Mouse (Mus musculus) forebrain, embryonic 13.5 days (tissue): ENCODE results near the gene Pigq. TPM values are rescaled to one million over a fixed set of nuclear protein-coding genes. Genes with fewer than 3 reads are reported as not detected.
A peak's percentile ranks its signal among the peaks of the same experiment; 100 is the strongest.

ENCODE experiments used
- ATAC-seq: fragments of 200-750 bp; cut with Nextera tagmentation; 2 replicates; pipeline ENCODE4 v1.8.0; 2017
- H3K27ac ChIP-seq: fragments of 300-500 bp; sonication (generic); 2 replicates; pipeline ENCODE4 v1.5.1; 2015; ENCODE audit warnings: inconsistent platforms, mild to moderate bottlenecking, moderate library complexity
- H3K27me3 ChIP-seq: fragments of 300-500 bp; sonication (generic); 2 replicates; pipeline ENCODE4 v1.6.1; 2015; ENCODE audit warnings: mild to moderate bottlenecking, inconsistent platforms
- H3K36me3 ChIP-seq: fragments of 300-500 bp; sonication (generic); 2 replicates; pipeline ENCODE4 v1.6.1; 2015; ENCODE audit warnings: mild to moderate bottlenecking, inconsistent platforms; ENCODE audit not compliant: poor library complexity, severe bottlenecking
- H3K4me1 ChIP-seq: fragments of 300-500 bp; sonication (generic); 2 replicates; pipeline ENCODE4 v1.6.1; 2015; ENCODE audit warnings: inconsistent platforms
- H3K4me2 ChIP-seq: fragments of 300-500 bp; sonication (generic); 2 replicates; pipeline ENCODE4 v1.6.1; 2015; ENCODE audit warnings: inconsistent platforms, mild to moderate bottlenecking, moderate library complexity
- H3K4me3 ChIP-seq: fragments of 300-500 bp; sonication (generic); 2 replicates; pipeline ENCODE4 v1.5.1; 2015; ENCODE audit warnings: mild to moderate bottlenecking, inconsistent platforms
- H3K9ac ChIP-seq: fragments of 300-500 bp; sonication (generic); 2 replicates; pipeline ENCODE4 v1.6.1; 2015; ENCODE audit warnings: mild to moderate bottlenecking, inconsistent platforms
- H3K9me3 ChIP-seq: fragments of 300-500 bp; sonication (generic); replicated peaks from 2 replicates; pipeline ENCODE4 v1.6.1; 2016; ENCODE audit warnings: inconsistent platforms
- WGBS: fragments of 180-500 bp; shearing (Covaris S2); methylation state at CpG from one replicate; pipeline ENCODE4 v1.1.7; 2015; 5-methylcytosine and 5-hydroxymethylcytosine counted together
- polyA plus RNA-seq: library from polyadenylated mRNA; unstranded; fragments of >200 nt; fragmentation: Nextera tagmentation; extraction: Ambion mirVana; gene quantifications from 2 replicates; pipeline ENCODE4 v1.2.1, GENCODE M21; 2015

Pigq gene
- polyA plus RNA-seq, 1 experiment from 2014 or later = 45.0 TPM

GRCm38 (mm10) chr17:25916931-25917647 lies 27.6 kb downstream of the Pigq start:
- ATAC-seq = no peak
- H3K27me3 ChIP-seq = no peaks in the 10 kb centered on the region
- peak overlapping the region; percentile 92; the same call in 1 of the 2 replicates for H3K4me2 ChIP-seq
- WGBS = 88% methylated on average over 8 of the region's 8 CpGs
- peaks cover 37% of the 10 kb centered on the region for H3K4me1 ChIP-seq
- H3K36me3 ChIP-seq = peaks cover 16% of the 10 kb centered on the region
- 0 out of 2 replicates have a peak overlapping the region, but pooled peaks have one; percentile 95 for H3K9ac ChIP-seq
- H3K4me3 ChIP-seq = no peak overlapping the region
- no peak overlapping the region for H3K27ac ChIP-seq
- H3K9me3 ChIP-seq = no peaks in the 10 kb centered on the region

DNA sequence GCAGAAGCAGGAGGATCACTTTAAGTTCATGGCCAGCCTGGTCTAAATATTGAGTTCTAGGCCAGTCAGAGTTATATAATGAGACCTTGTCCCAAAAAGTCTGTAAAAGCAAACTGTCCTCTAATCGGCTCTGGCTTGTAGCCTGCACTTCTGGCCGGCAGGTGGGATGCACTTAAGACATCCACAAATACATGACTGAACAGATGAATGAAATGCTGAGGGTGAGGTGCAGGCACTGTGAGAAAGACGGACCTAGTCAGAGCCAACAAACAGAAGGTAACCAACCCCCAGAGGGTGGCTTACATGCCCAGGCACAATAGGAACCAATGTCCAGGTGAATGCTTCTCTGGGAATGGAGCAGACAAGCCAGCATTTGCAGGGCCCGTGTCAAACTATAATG lies 30.4 kb downstream of the Pigq start:
- H3K27ac ChIP-seq = no peak overlapping the region
- no peak overlapping the region for H3K9ac ChIP-seq
- no peak for ATAC-seq
- no peak overlapping the region for H3K4me2 ChIP-seq
- H3K9me3 ChIP-seq = no peaks in the 10 kb centered on the region
- peaks cover 16% of the 10 kb centered on the region for H3K36me3 ChIP-seq
- WGBS = 86% methylated on average over 4 of the region's 4 CpGs
- H3K4me3 ChIP-seq = no peak overlapping the region
- H3K4me1 ChIP-seq = peaks cover 32% of the 10 kb centered on the region
- no peaks in the 10 kb centered on the region for H3K27me3 ChIP-seq

DNA sequence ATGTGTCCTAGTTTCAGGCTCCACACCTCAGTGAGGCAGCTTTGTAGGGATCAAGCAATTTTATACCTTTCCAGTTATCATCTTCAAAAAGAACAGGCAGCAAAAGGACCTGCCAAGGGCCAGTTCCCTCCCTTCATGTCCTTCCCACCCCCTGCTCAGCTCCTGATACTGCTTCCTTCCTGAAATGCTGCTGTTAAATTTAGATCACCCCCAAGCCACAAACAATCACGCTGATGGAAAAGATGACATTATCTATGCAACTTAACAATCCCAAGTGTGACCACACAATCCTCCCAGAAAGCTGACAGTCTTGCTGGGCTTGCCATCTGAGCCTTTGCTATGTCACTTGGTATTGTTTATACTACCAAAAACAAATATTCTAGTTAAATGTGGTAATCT lies 30.9 kb downstream of the Pigq start:
- no peaks in the 10 kb centered on the region for H3K27me3 ChIP-seq
- WGBS = 97% methylated on average over 1 of the region's 1 CpGs
- H3K4me2 ChIP-seq = no peak overlapping the region
- H3K9me3 ChIP-seq = no peaks in the 10 kb centered on the region
- no peak overlapping the region for H3K4me3 ChIP-seq
- no peak overlapping the region for H3K9ac ChIP-seq
- peaks cover 16% of the 10 kb centered on the region for H3K36me3 ChIP-seq
- H3K27ac ChIP-seq = no peak overlapping the region
- no peak for ATAC-seq
- H3K4me1 ChIP-seq = peaks cover 30% of the 10 kb centered on the region

GRCm38 (mm10) chr17:25913186-25913876 lies 31.4 kb downstream of the Pigq start:
- no peak overlapping the region for H3K4me3 ChIP-seq
- H3K27me3 ChIP-seq = no peaks in the 10 kb centered on the region
- no peak overlapping the region for H3K9ac ChIP-seq
- H3K36me3 ChIP-seq = peaks cover 16% of the 10 kb centered on the region
- no peak overlapping the region for H3K4me2 ChIP-seq
- H3K9me3 ChIP-seq = no peaks in the 10 kb centered on the region
- peaks cover 25% of the 10 kb centered on the region for H3K4me1 ChIP-seq
- WGBS = 92% methylated on average over 14 of the region's 14 CpGs
- H3K27ac ChIP-seq = no peak overlapping the region
- ATAC-seq = no peak

DNA sequence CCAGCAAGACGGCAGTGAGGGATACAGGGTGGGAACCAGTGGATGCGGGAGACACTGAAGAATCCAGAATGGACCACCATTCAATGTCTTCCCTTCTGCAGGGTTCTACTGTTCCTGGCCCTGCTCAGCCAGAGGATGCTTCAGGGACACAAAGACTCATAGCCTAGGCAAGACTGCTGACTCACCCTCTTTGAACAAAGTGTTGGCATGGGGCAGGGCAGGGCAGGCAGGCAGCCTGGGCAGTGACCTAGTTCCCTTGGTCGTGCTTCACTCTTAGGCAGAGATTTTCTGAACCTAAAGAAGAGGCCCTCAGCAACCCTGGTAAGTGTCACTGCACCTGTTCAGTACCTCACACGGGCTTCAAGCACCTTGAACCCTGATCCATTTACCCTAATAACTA lies 32.9 kb downstream of the Pigq start:
- H3K27ac ChIP-seq = no peak overlapping the region
- 0 out of 2 replicates have a peak, but pooled peaks cover 10% of the 10 kb centered on the region for H3K4me1 ChIP-seq
- no peak overlapping the region for H3K4me2 ChIP-seq
- no peak overlapping the region for H3K9ac ChIP-seq
- H3K36me3 ChIP-seq = peaks cover 4% of the 10 kb centered on the region; the same call in 1 of the 2 replicates
- 87% methylated on average over 4 of the region's 4 CpGs for WGBS
- H3K27me3 ChIP-seq = no peaks in the 10 kb centered on the region
- no peak for ATAC-seq
- H3K9me3 ChIP-seq = no peaks in the 10 kb centered on the region
- no peak overlapping the region for H3K4me3 ChIP-seq

DNA sequence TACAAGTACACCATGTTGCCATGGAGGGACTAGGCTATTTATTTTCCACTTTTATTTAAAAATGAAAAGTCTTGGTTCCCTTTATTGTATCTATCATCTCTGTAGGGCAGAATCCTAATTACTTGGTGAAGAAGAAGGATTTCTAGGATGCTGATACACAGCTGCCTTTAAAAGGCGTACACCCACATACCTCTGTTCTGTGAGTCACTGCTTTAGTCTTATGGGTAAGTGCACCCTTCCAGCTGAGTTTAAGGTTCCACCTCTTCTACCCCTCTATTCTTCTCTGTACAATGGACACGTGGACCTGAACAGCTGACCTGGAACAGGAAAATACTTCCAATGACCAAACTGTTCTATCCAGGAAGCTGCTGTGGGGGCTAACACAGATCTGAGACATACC lies 37.1 kb downstream of the Pigq start:
- H3K9ac ChIP-seq = no peak overlapping the region
- no peak overlapping the region for H3K4me3 ChIP-seq
- H3K36me3 ChIP-seq = peaks cover 3% of the 10 kb centered on the region; the same call in 1 of the 2 replicates
- 92% methylated on average over 2 of the region's 2 CpGs for WGBS
- no peak overlapping the region for H3K4me2 ChIP-seq
- H3K9me3 ChIP-seq = no peaks in the 10 kb centered on the region
- no peaks in the 10 kb centered on the region for H3K27me3 ChIP-seq
- no peak for ATAC-seq
- no peak overlapping the region for H3K27ac ChIP-seq
- H3K4me1 ChIP-seq = no peaks in the 10 kb centered on the region

GRCm38 (mm10) chr17:25903061-25903460 lies 41.7 kb downstream of the Pigq start:
- no peaks in the 10 kb centered on the region for H3K4me1 ChIP-seq
- H3K9ac ChIP-seq = no peak overlapping the region
- no peak overlapping the region for H3K4me3 ChIP-seq
- H3K27me3 ChIP-seq = no peaks in the 10 kb centered on the region
- ATAC-seq = no peak
- WGBS = 84% methylated on average over 3 of the region's 3 CpGs
- no peak overlapping the region for H3K4me2 ChIP-seq
- no peak overlapping the region for H3K27ac ChIP-seq
- peaks cover 13% of the 10 kb centered on the region; the same call in 1 of the 2 replicates for H3K36me3 ChIP-seq
- H3K9me3 ChIP-seq = no peaks in the 10 kb centered on the region

GRCm38 (mm10) chr17:25900193-25900592 lies 44.5 kb downstream of the Pigq start:
- no peak for ATAC-seq
- WGBS = 93% methylated on average over 1 of the region's 1 CpGs
- no peak overlapping the region for H3K4me2 ChIP-seq
- no peak overlapping the region for H3K9ac ChIP-seq
- no peaks in the 10 kb centered on the region for H3K4me1 ChIP-seq
- H3K36me3 ChIP-seq = peaks cover 10% of the 10 kb centered on the region; the same call in 1 of the 2 replicates
- H3K9me3 ChIP-seq = no peaks in the 10 kb centered on the region
- H3K27ac ChIP-seq = no peak overlapping the region
- no peaks in the 10 kb centered on the region for H3K27me3 ChIP-seq
- no peak overlapping the region for H3K4me3 ChIP-seq

- no peak overlapping the region for H3K27ac ChIP-seq
- 0 out of 2 replicates have a peak overlapping the region, but pooled peaks have one; percentile 21 for H3K9ac ChIP-seq
- peaks cover 6% of the 10 kb centered on the region for H3K4me1 ChIP-seq
- H3K9me3 ChIP-seq = no peaks in the 10 kb centered on the region
- H3K36me3 ChIP-seq = peaks cover 9% of the 10 kb centered on the region; the same call in 1 of the 2 replicates
- H3K4me2 ChIP-seq = no peak overlapping the region
- H3K4me3 ChIP-seq = no peak overlapping the region
- ATAC-seq = no peak
- 71% methylated on average over 12 of the region's 12 CpGs for WGBS
- no peaks in the 10 kb centered on the region for H3K27me3 ChIP-seq
Observed at GRCm38 (mm10) chr17:25895891-25896290, 48.8 kb downstream of the Pigq start.

DNA sequence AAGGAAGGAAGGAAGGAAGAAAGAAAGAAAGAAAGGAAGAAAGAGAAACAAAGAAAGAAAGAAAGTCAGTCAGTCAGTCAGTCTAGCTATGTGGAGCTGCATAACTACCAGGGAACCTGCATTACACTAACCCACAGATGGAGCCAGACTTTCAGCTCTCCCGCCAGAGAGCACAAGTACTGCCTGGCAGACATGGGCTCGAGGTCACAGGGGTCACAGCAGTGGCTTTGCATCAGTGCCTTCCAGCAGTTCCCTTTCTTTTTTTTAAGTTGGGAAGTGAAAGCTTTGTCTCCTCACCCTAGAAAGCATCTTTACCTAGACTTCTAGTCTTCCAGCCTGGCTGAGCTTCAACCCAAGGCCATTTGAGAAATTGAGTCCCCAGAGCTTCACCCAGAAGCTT lies 49.3 kb downstream of the Pigq start:
- H3K27ac ChIP-seq = no peak overlapping the region
- H3K9ac ChIP-seq = no peak overlapping the region
- no peak for ATAC-seq
- H3K4me1 ChIP-seq = peaks cover 6% of the 10 kb centered on the region
- H3K9me3 ChIP-seq = no peaks in the 10 kb centered on the region
- no peaks in the 10 kb centered on the region for H3K27me3 ChIP-seq
- no peak overlapping the region for H3K4me2 ChIP-seq
- peaks cover 4% of the 10 kb centered on the region; the same call in 1 of the 2 replicates for H3K36me3 ChIP-seq
- WGBS = 38% methylated on average over 2 of the region's 2 CpGs
- H3K4me3 ChIP-seq = no peak overlapping the region

GRCm38 (mm10) chr17:25893975-25894617 lies 50.6 kb downstream of the Pigq start:
- ATAC-seq = peak; percentile 81
- H3K4me3 ChIP-seq = no peak overlapping the region
- H3K9ac ChIP-seq = peak overlapping the region; percentile 10; the same call in 1 of the 2 replicates
- no peak overlapping the region for H3K4me2 ChIP-seq
- peak overlapping the region; percentile 52; the same call in 1 of the 2 replicates for H3K27ac ChIP-seq
- H3K4me1 ChIP-seq = peaks cover 6% of the 10 kb centered on the region
- no peaks in the 10 kb centered on the region for H3K9me3 ChIP-seq
- H3K27me3 ChIP-seq = no peaks in the 10 kb centered on the region
- 35% methylated on average over 2 of the region's 2 CpGs for WGBS
- H3K36me3 ChIP-seq = peaks cover 8% of the 10 kb centered on the region; the same call in 1 of the 2 replicates

- H3K27me3 ChIP-seq = no peaks in the 10 kb centered on the region
- ATAC-seq = no peak
- H3K4me1 ChIP-seq = no peaks in the 10 kb centered on the region
- H3K27ac ChIP-seq = no peak overlapping the region; the same call in 1 of the 2 replicates
- no peaks in the 10 kb centered on the region for H3K9me3 ChIP-seq
- H3K36me3 ChIP-seq = peaks cover 29% of the 10 kb centered on the region
- no peak overlapping the region for H3K4me2 ChIP-seq
- 84% methylated on average over 3 of the region's 3 CpGs for WGBS
- H3K9ac ChIP-seq = no peak overlapping the region
- H3K4me3 ChIP-seq = no peak overlapping the region
Observed at GRCm38 (mm10) chr17:25888837-25889236, 55.9 kb downstream of the Pigq start.
